Mouse (Mus musculus) retina, postnatal 1 day (tissue): ENCODE measurements around the gene Rnf212b.
"Not testable (repeated sequence)": the region's sequence is repeated elsewhere in the genome, so short reads cannot be mapped to it uniquely, and the experiment has no call there.

Source experiments
- DNase-seq: peaks from one replicate; pipeline ENCODE4 v3.0.0-alpha.2; 2012

Gene Rnf212b

DNA sequence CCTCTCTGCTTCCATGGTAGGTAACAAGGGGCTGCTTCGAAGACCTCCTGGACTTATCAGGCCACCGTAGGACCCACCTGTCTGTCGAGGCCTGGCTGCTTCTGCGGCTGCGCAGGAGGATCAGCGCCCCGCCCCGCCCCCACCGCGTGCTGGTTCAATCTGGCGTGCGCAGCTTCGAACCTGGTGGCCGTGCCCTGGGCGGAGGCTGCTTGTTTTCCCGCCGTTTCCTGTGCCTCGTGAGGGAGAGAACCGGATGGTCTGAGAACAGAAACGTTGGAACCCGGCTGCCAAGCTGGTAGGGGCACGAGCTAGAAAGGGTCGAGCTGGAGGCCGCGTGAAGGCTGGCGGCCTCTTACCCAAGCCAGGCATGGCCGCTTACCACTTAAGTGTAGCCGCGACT lies at the start of gene Rnf212b:
Gene Rnf212b (plus strand): TSS at position 151 of the 400 bp plus-strand sequence.
- DNase-seq, result no peak

GRCm38 (mm10) chr14:54766937-54767336 lies 47.0 kb upstream of the Rnf212b start:
- not testable (repeated sequence) for DNase-seq

GRCm38 (mm10) chr14:54768314-54769067 lies 45.5 kb upstream of the Rnf212b start:
- no peak for DNase-seq

DNA sequence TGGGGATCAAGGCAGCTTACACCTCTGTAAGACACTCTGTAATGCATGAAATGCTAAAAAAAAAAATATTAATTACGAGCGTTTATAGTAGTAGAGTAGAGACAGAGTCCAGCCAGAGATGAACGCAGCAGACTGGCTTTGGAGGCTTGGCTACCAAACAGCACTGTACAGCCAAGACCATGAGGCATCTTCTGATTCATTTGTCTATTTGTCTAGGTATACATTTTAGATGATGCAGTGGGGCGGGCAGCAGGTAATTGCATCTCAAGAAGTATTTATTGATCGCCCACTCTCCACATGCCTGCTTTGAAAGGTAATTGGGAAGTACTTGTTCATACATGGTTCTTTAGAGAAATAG lies 44.9 kb upstream of the Rnf212b start:
- DNase-seq, result no peak

DNA sequence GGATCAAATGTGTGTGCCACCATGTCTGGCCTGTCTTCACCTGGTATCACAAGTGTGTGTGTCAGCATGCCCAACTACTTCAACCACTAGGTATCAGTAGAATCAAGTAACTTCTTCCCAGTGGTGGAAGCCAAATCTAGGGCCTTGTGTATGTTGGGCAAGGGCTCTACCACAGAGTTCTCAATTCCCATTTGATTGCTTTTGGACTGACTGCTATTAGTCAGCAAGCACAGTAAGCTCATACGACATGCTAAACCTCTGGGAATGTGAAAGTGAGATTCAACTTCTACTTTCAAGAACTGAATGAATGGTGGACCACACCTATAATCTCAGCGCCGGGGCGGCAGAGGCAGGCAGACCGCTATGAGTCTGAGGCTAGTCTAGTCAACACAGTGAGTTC lies 43.6 kb upstream of the Rnf212b start:
- DNase-seq, result no peak

DNA sequence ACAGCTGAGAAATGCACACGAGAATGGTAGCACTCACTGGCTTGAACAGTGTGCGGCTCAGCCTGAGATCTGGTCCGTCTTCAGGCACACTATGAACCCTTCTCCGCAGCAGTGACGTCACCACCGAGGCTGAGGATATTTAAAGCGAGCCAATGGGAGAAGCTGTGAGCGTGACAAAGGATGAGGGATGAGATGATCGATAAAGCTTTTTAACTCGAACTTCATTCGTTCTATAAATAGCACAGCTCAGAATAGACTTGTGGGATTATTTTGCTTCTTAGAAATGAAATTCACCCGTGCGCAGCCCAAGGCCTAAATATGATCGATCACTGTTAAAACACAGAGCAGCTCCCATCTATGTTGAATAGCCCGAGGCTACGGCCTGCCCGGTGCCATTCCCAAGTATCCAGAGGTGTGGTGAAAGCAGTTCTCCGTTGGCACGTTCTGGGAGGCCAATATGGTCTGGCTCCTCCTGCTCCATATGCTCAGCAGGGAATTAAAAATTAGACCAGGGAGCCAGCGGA lies 41.5 kb upstream of the Rnf212b start:
- peak; percentile 58 for DNase-seq

DNA sequence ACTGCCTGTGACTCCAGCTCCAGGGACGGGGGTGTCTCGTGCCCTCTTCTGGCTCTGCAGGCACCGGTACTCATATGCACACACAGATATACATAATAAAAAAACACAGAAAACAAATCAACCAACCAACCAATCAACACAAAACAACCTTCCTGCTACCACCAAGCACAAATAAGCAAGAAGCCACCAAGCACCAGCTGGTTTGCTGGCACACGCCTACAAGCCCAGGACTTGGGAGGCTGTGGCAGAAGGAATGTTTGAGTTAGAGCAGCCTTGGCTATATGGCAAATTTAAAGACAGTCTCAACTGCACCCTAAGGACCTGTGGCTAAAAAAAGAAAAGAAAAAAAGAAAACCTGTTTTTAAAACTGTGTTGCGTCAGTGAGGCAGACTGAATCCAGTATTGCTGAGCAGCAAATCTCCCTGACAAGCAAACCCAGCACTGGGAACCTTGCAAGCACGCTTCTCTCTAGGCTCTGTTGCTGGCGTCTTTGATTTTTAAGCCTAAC lies 38.4 kb upstream of the Rnf212b start:
- DNase-seq, result no peak

DNA sequence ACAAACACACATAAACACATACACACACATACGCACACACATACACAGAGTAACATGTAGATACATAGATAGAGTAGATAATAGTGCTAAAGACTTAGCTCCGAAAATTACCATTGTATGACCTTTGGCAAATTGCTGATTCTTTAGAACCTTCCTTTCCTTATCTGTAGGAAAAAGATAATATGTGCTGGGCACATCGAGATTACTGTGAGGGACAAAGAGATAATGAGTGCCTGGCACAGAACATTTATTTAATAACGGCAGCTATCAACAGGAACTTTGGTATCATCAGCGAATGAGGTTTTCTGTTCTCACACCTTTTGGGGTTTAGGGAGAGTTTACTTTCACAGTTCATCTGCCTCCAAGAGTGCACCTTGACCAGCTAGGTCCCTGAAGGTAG lies 37.2 kb upstream of the Rnf212b start:
- DNase-seq, result no peak

DNA sequence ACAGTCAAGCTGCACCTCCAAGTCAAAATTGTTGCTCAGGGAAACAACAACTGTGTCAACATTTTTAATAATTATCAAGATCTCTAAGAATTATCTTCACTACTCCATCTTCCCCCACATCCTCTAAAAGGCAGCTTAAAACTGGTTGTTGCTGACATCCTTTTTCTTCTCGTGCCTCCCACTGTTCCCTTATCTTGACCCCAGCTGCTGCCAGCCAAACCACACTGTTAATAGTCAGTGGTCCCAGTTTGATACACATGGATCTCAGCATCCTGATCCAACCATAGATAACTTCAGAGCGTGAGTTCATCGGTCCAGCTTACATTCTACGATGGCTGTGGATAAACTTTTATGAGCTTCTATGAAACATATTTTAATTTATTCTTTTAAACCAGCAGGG lies 36.0 kb upstream of the Rnf212b start:
- DNase-seq, result no peak

DNA sequence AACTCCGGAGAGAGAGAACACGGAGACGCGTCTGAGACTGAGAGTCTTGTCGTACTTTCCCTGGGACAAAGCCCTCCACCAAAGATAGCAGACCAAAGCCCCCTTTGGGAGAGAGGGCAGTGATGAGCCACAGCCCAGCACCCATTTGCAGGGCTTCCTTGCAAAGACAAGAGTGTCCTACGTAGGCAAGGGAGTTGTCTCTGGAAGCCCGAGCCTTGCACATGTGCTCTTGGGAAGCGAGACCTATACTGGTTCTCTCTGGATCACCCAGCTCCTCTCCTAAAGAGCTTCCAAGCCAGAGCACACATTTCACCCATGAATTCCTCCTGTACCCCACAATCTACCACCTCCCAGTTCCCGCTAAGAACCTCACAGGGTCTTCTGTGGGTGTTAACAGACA lies 33.9 kb upstream of the Rnf212b start:
- no peak for DNase-seq

- DNase-seq, result peak; percentile 72
These were observed 32.9 kb upstream of the Rnf212b start for GRCm38 (mm10) chr14:54780836-54781609.

DNA sequence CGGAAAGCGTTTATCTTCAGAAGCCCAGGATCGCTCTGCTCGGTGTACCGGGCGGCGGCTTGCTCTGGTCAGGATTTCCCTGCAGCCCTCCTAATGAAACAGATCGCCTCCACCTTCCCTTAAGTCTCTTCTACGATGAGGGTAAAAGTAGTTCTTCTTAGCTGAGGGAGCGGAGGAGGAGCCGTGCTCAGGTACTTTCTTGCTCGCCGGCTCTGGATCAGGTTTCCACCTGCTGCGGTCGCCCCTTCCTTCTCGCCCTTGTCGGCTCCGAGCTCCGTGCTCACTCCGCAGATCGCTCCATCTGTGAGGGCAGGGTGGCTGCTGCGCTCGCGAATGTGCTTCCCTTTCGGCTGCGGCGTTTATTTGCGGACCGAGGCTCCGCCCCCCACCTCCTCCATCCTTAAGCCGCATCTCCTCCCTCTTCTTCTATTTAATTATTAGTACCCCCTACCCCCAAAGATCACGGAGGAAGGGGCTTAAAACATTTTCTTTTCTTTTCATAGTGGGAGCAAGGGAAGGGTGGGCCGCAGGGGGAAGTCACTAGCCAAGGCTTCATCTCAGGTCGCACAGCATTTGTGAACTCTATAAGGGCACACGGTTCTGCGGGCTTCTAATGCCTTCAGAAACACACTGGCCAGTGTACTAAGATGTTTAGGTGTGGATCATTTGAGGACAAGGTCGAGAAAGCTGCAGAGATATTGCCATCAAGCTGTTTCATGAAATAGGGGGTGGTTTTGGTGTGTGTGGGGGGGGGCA lies 32.2 kb upstream of the Rnf212b start, which contains the start of gene Slc7a8:
Gene Slc7a8 (minus strand): TSS at position 337 of the 756 bp plus-strand sequence.
- peak; percentile 74 for DNase-seq

GRCm38 (mm10) chr14:54782971-54783370 lies 31.0 kb upstream of the Rnf212b start:
- no peak for DNase-seq

DNA sequence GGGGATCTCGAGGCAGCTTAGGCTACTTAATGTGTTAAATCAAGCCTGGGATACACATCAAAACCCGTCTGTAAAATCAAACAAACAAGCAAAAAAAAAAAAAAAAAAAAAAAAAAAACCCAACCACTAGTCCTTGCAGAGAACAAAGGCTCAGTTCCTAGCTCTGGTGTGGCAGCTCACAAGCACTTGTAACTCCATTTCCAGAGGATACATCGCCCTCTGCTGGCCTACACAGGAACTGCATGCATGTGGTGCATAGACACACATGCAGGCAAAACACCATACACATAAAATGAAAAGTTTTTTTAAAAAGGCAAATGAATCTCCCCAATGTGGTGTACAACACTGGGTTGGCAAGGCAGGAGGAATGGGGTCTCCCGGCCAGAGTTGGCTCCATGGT lies 28.0 kb upstream of the Rnf212b start:
- DNase-seq, result peak; percentile 79

DNA sequence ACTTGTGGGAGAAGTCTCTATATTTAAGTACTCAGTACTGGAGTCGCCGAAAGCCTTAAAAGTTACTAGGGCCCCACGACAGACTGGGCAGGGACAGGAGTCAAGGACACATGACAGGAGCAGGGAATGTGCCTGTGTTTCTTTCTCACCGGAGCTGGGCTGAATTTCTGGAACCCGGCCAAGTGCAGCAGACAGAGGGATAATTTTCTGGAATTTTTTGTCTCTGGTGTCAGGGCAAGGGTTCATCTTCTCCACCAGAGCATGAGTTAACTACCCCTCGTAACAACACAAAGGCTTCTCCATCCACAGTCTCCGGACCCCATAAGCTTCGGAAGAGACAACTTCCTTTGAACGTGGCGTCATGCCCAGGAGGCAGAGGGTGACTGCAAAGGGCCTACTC lies 27.5 kb upstream of the Rnf212b start:
- peak; percentile 70 for DNase-seq

DNA sequence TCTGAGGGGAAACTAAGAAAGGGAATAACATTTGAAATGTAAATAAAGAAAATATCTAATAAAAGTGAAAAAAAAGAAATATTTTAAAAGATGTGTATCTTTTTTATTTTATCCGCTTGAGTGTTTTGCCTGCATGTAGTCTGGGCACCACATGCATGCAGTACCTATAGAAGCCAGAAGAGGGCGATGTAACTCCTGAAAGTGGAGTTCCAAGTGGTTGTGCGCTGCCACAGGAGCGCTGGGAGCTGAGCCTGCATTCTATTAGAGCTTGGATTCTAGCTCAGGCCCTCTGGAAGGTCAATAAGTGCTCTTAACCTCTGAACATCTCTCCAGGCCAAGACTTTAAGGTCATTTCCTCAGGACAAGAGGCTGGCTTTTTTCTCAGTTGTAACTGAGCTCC lies 26.7 kb upstream of the Rnf212b start:
- DNase-seq, result peak; percentile 42

DNA sequence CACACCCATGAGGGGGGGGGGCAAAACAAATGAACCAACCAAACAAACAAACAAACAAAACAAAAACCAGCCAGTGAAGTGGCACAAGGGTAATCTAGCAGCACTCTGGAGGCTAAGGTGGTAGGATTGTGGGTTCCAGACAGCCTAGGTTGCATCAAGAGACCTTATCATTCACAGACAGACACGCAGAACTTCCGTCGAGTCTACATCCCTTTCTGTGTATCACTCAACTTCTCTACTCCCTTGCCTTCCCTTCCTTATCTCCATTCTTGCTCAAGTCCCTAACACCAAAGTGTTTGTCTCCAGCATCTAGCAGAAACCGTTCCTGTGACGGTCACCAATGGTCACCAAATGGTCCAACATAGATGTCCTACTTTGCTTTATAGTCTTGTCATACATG lies 25.7 kb upstream of the Rnf212b start:
- DNase-seq, result no peak

GRCm38 (mm10) chr14:54792166-54792565 lies 21.8 kb upstream of the Rnf212b start:
- no peak for DNase-seq

DNA sequence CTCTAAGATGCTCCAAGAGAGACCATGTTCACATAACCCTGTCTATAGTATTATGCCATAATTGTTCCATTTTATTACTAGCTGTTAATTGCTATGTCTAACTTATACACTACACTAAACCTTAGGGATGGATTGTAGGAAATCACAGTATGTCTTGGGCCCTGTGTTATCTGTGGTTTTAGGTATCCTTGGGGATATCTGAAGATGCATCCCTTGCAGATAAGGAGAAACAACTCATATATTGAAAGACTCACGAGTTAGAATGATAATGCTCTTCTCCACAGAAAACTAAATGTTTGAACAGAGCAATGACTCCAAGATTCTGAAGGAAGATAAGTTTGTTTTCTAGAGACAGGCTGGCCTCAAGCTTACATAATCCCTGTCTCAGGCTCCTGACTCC lies 20.6 kb upstream of the Rnf212b start:
- DNase-seq, result no peak

- DNase-seq, result no peak
These were observed 19.8 kb upstream of the Rnf212b start for GRCm38 (mm10) chr14:54793894-54794830.

- DNase-seq, result no peak
These were observed 18.0 kb upstream of the Rnf212b start for GRCm38 (mm10) chr14:54795901-54796300.

DNA sequence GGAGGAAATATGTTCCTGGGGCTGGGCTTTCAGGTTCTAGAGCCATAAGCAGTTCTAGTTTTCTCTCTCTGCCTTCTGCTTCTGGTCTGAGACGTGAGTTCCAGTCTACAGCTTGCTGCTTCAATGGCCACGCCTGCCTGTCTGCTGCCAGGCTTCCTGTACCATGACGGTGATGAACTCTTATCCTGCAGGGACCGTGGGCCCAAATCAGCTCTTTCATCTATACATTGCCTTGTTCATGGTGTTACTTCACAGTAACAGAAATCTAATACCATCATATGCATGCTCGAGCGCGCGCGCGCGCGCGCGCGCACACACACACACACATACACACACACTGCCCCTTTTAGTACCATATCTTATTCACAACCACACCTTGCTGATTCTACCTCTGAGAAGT lies 17.2 kb upstream of the Rnf212b start:
- no peak for DNase-seq
